Comparison of ENCODE assay signal across 8 mouse cellular contexts in the genomic region with DNA sequence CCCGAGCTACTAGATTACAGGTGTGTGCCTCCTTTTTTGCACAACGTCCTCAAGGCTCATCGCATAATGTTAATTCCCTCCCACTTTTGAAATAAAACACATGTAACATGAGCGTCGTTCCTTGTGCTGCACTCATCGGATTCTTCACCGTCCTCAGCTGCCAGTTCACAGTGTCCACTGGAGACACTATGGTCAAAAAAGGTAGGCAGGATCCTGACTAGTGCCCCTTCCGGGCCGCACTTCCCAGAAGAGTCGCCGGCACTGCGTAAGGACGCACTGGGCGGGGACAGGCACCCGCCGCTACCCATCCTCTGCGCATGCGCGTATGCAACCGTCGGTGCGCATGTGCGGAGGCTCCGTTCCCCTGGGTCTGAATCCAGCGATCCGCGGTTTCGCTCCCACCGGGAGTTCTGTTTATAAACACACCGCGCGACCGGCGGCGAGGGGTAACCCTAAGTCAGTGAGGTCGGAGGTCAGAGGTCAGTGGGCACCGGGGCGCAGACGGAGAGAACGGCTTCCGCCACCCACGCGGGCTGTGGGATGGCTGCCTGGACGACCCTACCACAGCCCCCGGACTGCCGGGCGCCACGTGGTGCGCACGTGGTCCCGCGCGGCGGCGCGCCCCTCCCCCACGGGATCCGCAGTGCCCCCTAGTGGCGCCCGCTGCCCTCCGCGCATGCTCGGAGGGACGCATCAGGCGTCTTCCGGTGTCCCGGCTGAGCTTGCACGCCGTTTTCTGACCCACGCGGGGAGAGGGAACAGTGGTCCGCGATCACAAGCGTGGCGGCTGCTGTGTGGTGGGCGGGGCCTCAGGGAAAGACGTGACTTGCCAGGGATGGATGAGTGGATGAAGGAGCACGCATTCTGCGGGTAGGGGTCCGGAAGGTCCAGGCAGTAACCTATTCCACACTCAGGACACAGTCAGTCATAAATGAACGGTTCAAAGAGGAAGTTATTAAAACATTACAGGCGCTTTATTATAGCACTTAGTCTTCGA. TPM values are rescaled to one million over a fixed set of nuclear protein-coding genes. Genes with fewer than 3 reads are reported as not detected.
DNase-seq lines count a peak whose midpoint lies in the region; ATAC-seq lines count a peak whose summit lies in the region.

No protein-coding gene starts in this region.

- H3K4me3 ChIP-seq in hindbrain, embryonic 15.5 days = peak overlapping the region; percentile 67

- no peaks in the 10 kb centered on the region for H3K36me3 ChIP-seq in hindbrain, embryonic 15.5 days

- DNase-seq in T-cell, adult 2 months (ENCODE audit: low spot score) = peak; percentile 97
- DNase-seq in cerebellum, postnatal 36 days = peak; percentile 99 to 100
- DNase-seq in frontal cortex, postnatal 36 days (ENCODE audit: low spot score in 2 of 2) = peak; percentile 100
- peak; percentile 97 for DNase-seq in left cerebral cortex, adult 11 months (ENCODE audit: low spot score)
- peak; percentile 98 to 100 for DNase-seq in lung, postnatal 4 days
- peak; percentile 96 for DNase-seq in retina, postnatal 7 days (ENCODE audit: low read depth, low spot score)
- DNase-seq in urinary bladder, adult 2 months (ENCODE audit: low spot score) = peak; percentile 100

- no peaks in the 10 kb centered on the region for H3K27me3 ChIP-seq in hindbrain, embryonic 15.5 days

- peak overlapping the region; percentile 75 for H3K27ac ChIP-seq in hindbrain, embryonic 15.5 days (replicated peaks)

- H3K9ac ChIP-seq in hindbrain, embryonic 15.5 days = peak overlapping the region; percentile 63

- peaks cover 19% of the 10 kb centered on the region for H3K4me1 ChIP-seq in hindbrain, embryonic 15.5 days (replicated peaks)

- under 1% methylated on average over 81 of the region's 83 CpGs for WGBS in hindbrain, embryonic 15.5 days

- no peaks in the 10 kb centered on the region for H3K9me3 ChIP-seq in hindbrain, embryonic 15.5 days

- H3K4me2 ChIP-seq in hindbrain, embryonic 15.5 days = peak overlapping the region; percentile 72

- peak; percentile 93 for ATAC-seq in hindbrain, embryonic 15.5 days (ENCODE audit: low FRiP score, low read depth)

RNA-seq across cellular contexts. Expression of gene Foxk1, which starts 33.9 kb away (rescaled TPM):
- 6.1 and 6.6 TPM in 2 replicates for polyA plus RNA-seq in hindbrain, embryonic 15.5 days (2015; fragmentation: Nextera tagmentation; extraction: Ambion mirVana)
- polyA plus RNA-seq in urinary bladder, adult 2 months (2012; rRNA removed) = 13.8 and 21.3 TPM in 2 replicates

Comparison
In these comparisons a context has a peak if more than half of its experiments do, and no peak if none do; other contexts are left out.
1. Peak in every context shown above with its lines: DNase-seq, ATAC-seq, H3K4me3 ChIP-seq and H3K27ac ChIP-seq.